ENCODE assay signal across 8 mouse cellular contexts in the genomic region with DNA sequence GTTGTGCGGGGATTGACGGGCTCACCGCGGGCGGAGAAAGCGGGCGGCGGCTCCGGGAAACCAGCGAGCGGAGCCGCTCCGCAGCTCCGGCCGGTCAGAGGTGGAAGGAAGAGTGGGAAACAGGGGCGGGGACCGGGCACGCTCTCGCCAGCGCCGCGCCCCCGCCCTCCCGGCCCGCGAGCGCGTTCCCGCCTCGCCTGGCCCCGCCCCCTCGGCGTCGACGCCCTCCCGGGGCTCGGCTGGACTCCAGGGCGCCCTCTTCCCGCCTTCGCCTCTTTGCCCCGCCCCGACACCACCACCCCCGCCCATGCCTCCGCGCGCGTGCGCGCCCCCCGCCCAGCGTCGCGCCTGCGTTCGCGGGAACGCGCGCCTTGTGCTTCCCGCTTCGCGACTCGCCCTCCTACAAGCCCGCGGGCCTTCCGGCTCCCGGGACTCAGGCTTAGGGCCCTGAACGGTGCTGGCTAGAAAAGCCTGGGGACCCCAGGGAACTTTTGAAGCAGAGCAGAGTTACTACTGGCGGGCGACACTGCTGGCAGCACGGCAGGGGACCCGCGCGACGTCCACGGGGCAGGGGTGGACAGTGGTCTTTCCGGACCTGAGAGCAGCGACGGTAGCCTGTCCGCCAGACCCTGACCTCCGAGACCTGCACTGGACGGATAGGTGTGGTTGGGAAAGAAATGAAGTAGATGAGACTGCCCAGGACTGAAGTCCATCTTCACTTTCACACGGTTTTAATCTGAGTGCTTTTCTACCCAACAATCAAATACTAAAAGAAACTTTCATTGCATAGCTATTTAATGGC. TPM values are rescaled to one million over a fixed set of nuclear protein-coding genes. Genes with fewer than 3 reads are reported as not detected.
DNase-seq lines count a peak whose midpoint lies in the region; ATAC-seq lines count a peak whose summit lies in the region.

A gene (minus strand): TSS at position 190 of the 802 bp plus-strand sequence.

- peaks cover 16% of the 10 kb centered on the region for H3K4me1 ChIP-seq in hindbrain, embryonic 14.5 days (replicated peaks; ENCODE audit: control insufficient read depth, insufficient read depth, low read length)

- peak within 1 kb of the TSS; percentile 92 for H3K9ac ChIP-seq in hindbrain, embryonic 14.5 days

- peak within 1 kb of the TSS; percentile 95 for H3K4me3 ChIP-seq in hindbrain, embryonic 14.5 days (replicated peaks; ENCODE audit: low read length)

- under 1% methylated on average over 68 of the region's 83 CpGs for WGBS in hindbrain, embryonic 14.5 days

- no peaks in the 10 kb centered on the region for H3K9me3 ChIP-seq in hindbrain, embryonic 14.5 days (ENCODE audit: control insufficient read depth, low read length)

- DNase-seq in R1 (ENCODE audit: low read depth, low spot score): peak; percentile 90
- peak; percentile 92 to 98 for DNase-seq in cerebellum, postnatal 25 days
- DNase-seq in frontal cortex, postnatal 25 days (ENCODE audit: low spot score in 2 of 2): peak; percentile 55 to 67
- DNase-seq in hindbrain, embryonic 14.5 days (ENCODE audit: low spot score): peak; percentile 94
- peak; percentile 84 to 86 for DNase-seq in layer of hippocampus, postnatal 36 days
- DNase-seq in lung, postnatal 36 days: peak; percentile 92
- DNase-seq in retina, postnatal 1 day: peak; percentile 96
- DNase-seq in urinary bladder, adult 18-20 months (ENCODE audit: low spot score in 2 of 2): peak; percentile 88 to 91

- peak within 1 kb of the TSS; percentile 93 for H3K27ac ChIP-seq in hindbrain, embryonic 14.5 days

- ATAC-seq in hindbrain, embryonic 14.5 days (ENCODE audit: low FRiP score): peak; percentile 93

- peak within 1 kb of the TSS; percentile 92 for H3K4me2 ChIP-seq in hindbrain, embryonic 14.5 days (replicated peaks)

- H3K27me3 ChIP-seq in hindbrain, embryonic 14.5 days (ENCODE audit: control insufficient read depth, insufficient read depth, low read length): no peaks in the 10 kb centered on the region

- H3K36me3 ChIP-seq in hindbrain, embryonic 14.5 days (replicated peaks; ENCODE audit: control insufficient read depth, insufficient read depth): no peaks in the 10 kb centered on the region

RNA-seq across cellular contexts. Expression of the gene that starts here (rescaled TPM):
- 24.9 and 25.6 TPM in 2 replicates for polyA plus RNA-seq in hindbrain, embryonic 14.5 days (2014; fragmentation: Nextera tagmentation; extraction: Ambion mirVana)
- 10 to 100 TPM; 35.1 to 39.8 TPM for total RNA-seq in layer of hippocampus, postnatal 36 days (2021)

Comparison
In these comparisons a context has a peak if more than half of its experiments do, and no peak if none do; other contexts are left out.
1. Peak in every context shown above with its lines: DNase-seq, ATAC-seq, H3K4me3 ChIP-seq and H3K27ac ChIP-seq.